8 mouse cellular contexts compared by ENCODE assay signal in genomic region chrX:159255123-159255978, GRCm38 (mm10). TPM values are rescaled to one million over a fixed set of nuclear protein-coding genes. Genes with fewer than 3 reads are reported as not detected.
DNase-seq lines count a peak whose midpoint lies in the region; ATAC-seq and TF ChIP-seq lines count a peak whose summit lies in the region.

No protein-coding gene starts in this region.

- peak; percentile 94 for ATAC-seq in erythroblast, adult 5-6 weeks (replicated peaks; ENCODE audit: low FRiP score, poor library complexity, severe bottlenecking)
- peak; percentile 97 for ATAC-seq in heart, embryonic 12.5 days (ENCODE audit: insufficient number of reproducible peaks, low FRiP score)
- peak; percentile 96 for ATAC-seq in kidney, postnatal 0 days (replicated peaks; ENCODE audit: low FRiP score, low read depth)
- ATAC-seq in liver, embryonic 13.5 days (ENCODE audit: low read depth): peak; percentile 95
- ATAC-seq in stomach, embryonic 14.5 days (ENCODE audit: insufficient number of reproducible peaks, insufficient read depth, low FRiP score, low read depth): peak; percentile 96

- H3K4me2 ChIP-seq in heart, embryonic 12.5 days: peak overlapping the region; percentile 71
- H3K4me2 ChIP-seq in kidney, postnatal 0 days (ENCODE audit: low read length): peak overlapping the region; percentile 60
- peak overlapping the region; percentile 86 for H3K4me2 ChIP-seq in liver, embryonic 13.5 days
- peak overlapping the region; percentile 45 for H3K4me2 ChIP-seq in stomach, embryonic 14.5 days (replicated peaks; ENCODE audit: low read depth, low read length)

- H3K36me3 ChIP-seq in heart, embryonic 12.5 days: no peaks in the 10 kb centered on the region
- H3K36me3 ChIP-seq in kidney, postnatal 0 days (ENCODE audit: insufficient read depth, low read length): no peaks in the 10 kb centered on the region
- no peaks in the 10 kb centered on the region for H3K36me3 ChIP-seq in liver, embryonic 13.5 days
- H3K36me3 ChIP-seq in stomach, embryonic 14.5 days (ENCODE audit: control insufficient read depth, insufficient read depth, low read length): no peaks in the 10 kb centered on the region

- WGBS in heart, embryonic 12.5 days: 16% methylated on average over 43 of the region's 71 CpGs
- 30% methylated on average over 55 of the region's 71 CpGs for WGBS in kidney, postnatal 0 days
- WGBS in liver, embryonic 13.5 days (ENCODE audit: insufficient replicate concordance): 12% methylated on average over 32 of the region's 71 CpGs
- 23% methylated on average over 56 of the region's 71 CpGs for WGBS in stomach, embryonic 14.5 days

- TF ChIP-seq POLR2A in brain, embryonic 14.5 days (IDR thresholded peaks at IDR 0.05; ENCODE audit: borderline replicate concordance, extremely low read depth, insufficient read depth, insufficient read length, poor library complexity, severe bottlenecking): peak; percentile 77

- 0 out of 2 replicates have a peak, but pooled peaks have one; percentile 24 for TF ChIP-seq CTCF in brain, embryonic 14.5 days (IDR thresholded peaks at IDR 0.05; ENCODE audit: borderline replicate concordance, extremely low read depth, insufficient read depth, insufficient read length)
- peak; percentile 41 for TF ChIP-seq CTCF in kidney, postnatal 0 days (IDR thresholded peaks at IDR 0.05; ENCODE audit: low read depth)

- peak overlapping the region; percentile 76 for H3K4me3 ChIP-seq in heart, embryonic 12.5 days
- peak overlapping the region; percentile 64 for H3K4me3 ChIP-seq in kidney, postnatal 0 days (replicated peaks; ENCODE audit: low read depth, low read length)
- peak overlapping the region; percentile 76 for H3K4me3 ChIP-seq in liver, embryonic 13.5 days (replicated peaks)
- H3K4me3 ChIP-seq in stomach, embryonic 14.5 days (ENCODE audit: low read depth, low read length): peak overlapping the region; percentile 56

- H3K4me1 ChIP-seq in heart, embryonic 12.5 days (replicated peaks): no peaks in the 10 kb centered on the region
- H3K4me1 ChIP-seq in kidney, postnatal 0 days (replicated peaks; ENCODE audit: insufficient read depth, low read length): no peaks in the 10 kb centered on the region
- peaks cover 4% of the 10 kb centered on the region for H3K4me1 ChIP-seq in liver, embryonic 13.5 days (replicated peaks)
- H3K4me1 ChIP-seq in stomach, embryonic 14.5 days (ENCODE audit: control insufficient read depth, insufficient read depth, low read length): no peaks in the 10 kb centered on the region

- DNase-seq in CD4-positive helper T cell, adult 2 months (ENCODE audit: low read depth, low spot score): peak; percentile 96
- DNase-seq in brain, embryonic 14.5 days (ENCODE audit: low read depth): peak; percentile 96
- DNase-seq in kidney, postnatal 0 days (ENCODE audit: low spot score): peak; percentile 92
- DNase-seq in liver, embryonic 13.5 days: peak; percentile 87
- DNase-seq in natural killer cell, adult 2 months (ENCODE audit: low spot score in 2 of 2): peak; percentile 80 to 88

- 0 out of 2 replicates have a peak, but pooled peaks cover 10% of the 10 kb centered on the region for H3K27me3 ChIP-seq in heart, embryonic 12.5 days (replicated peaks)
- H3K27me3 ChIP-seq in kidney, postnatal 0 days (ENCODE audit: insufficient read depth, low read length): no peaks in the 10 kb centered on the region
- no peaks in the 10 kb centered on the region for H3K27me3 ChIP-seq in liver, embryonic 13.5 days
- H3K27me3 ChIP-seq in stomach, embryonic 14.5 days (ENCODE audit: control insufficient read depth, insufficient read depth, low read length): no peaks in the 10 kb centered on the region

- H3K9ac ChIP-seq in heart, embryonic 12.5 days: peak overlapping the region; percentile 89
- peak overlapping the region; percentile 76 for H3K9ac ChIP-seq in kidney, postnatal 0 days (ENCODE audit: low read depth, low read length)
- H3K9ac ChIP-seq in liver, embryonic 13.5 days: peak overlapping the region; percentile 84
- peak overlapping the region; percentile 57 for H3K9ac ChIP-seq in stomach, embryonic 14.5 days (replicated peaks; ENCODE audit: low read depth, low read length)

- no peaks in the 10 kb centered on the region for H3K9me3 ChIP-seq in heart, embryonic 12.5 days (replicated peaks)
- no peaks in the 10 kb centered on the region for H3K9me3 ChIP-seq in kidney, postnatal 0 days (replicated peaks; ENCODE audit: low read length)
- no peaks in the 10 kb centered on the region for H3K9me3 ChIP-seq in liver, embryonic 13.5 days (replicated peaks)
- no peaks in the 10 kb centered on the region for H3K9me3 ChIP-seq in stomach, embryonic 14.5 days (ENCODE audit: control insufficient read depth, low read depth, low read length)

- peak overlapping the region; percentile 92 for H3K27ac ChIP-seq in heart, embryonic 12.5 days (ENCODE audit: poor library complexity, severe bottlenecking)
- peak overlapping the region; percentile 88 for H3K27ac ChIP-seq in kidney, postnatal 0 days
- peak overlapping the region; percentile 85 for H3K27ac ChIP-seq in liver, embryonic 13.5 days
- H3K27ac ChIP-seq in stomach, embryonic 14.5 days (ENCODE audit: low read length): peak overlapping the region; percentile 82

RNA-seq across cellular contexts. Expression of gene Rps6ka3, which starts 45.2 kb away (rescaled TPM):
- 19.9 and 24.4 TPM in 2 replicates for polyA plus RNA-seq in brain, embryonic 14.5 days (2012; rRNA removed)
- 15.3 and 36.7 TPM in 2 replicates for total RNA-seq in erythroblast, adult 5-6 weeks (2015; ENCODE audit: low replicate concordance)
- 8.4 and 14.3 TPM in 2 replicates for total RNA-seq in erythroblast, adult 5-6 weeks (2017; ENCODE audit: low replicate concordance)
- polyA plus RNA-seq in heart, embryonic 12.5 days (2016; fragmentation: Nextera tagmentation; extraction: Ambion mirVana): 6.1 and 6.4 TPM in 2 replicates
- 6.6 and 7.6 TPM in 2 replicates for polyA plus RNA-seq in kidney, postnatal 0 days (2015; fragmentation: Nextera tagmentation; extraction: Ambion mirVana)
- 1.8 and 2.0 TPM in 2 replicates for polyA plus RNA-seq in liver, embryonic 13.5 days (2015; fragmentation: Nextera tagmentation; extraction: Ambion mirVana)
- 8.3 and 9.9 TPM in 2 replicates for polyA plus RNA-seq in stomach, embryonic 14.5 days (2014; fragmentation: Nextera tagmentation; extraction: Ambion mirVana)

Comparison
In these comparisons a context has a peak if more than half of its experiments do, and no peak if none do; other contexts are left out.
1. Peak in every context shown above with its lines: DNase-seq, ATAC-seq, H3K4me3 ChIP-seq and H3K27ac ChIP-seq.